Mouse (Mus musculus) layer of hippocampus, adult 2 months (tissue): ENCODE data around the gene Cd6. TPM values are rescaled to one million over a fixed set of nuclear protein-coding genes. Genes with fewer than 3 reads are reported as not detected.

ENCODE experiments used
- DNase-seq, 2 experiments: peaks; one replicate each; pipeline ENCODE4 v3.0.0; 2022; ENCODE audit warnings: low spot score in 2 of 2
- H3K27ac ChIP-seq: fragments of 200-600 bp; 2 replicates; pipeline ENCODE4 v1.8.1; 2022
- H3K4me3 ChIP-seq: fragments of 200-600 bp; 2 replicates; pipeline ENCODE4 v1.8.1; 2022; ENCODE audit warnings: mild to moderate bottlenecking
- CTCF ChIP-seq: fragments of 200-600 bp; conservative IDR thresholded peaks from 2 replicates; pipeline ENCODE4 v1.8.1; 2022; ENCODE audit warnings: antibody characterized with exemption, mild to moderate bottlenecking, moderate library complexity
- total RNA-seq, 2 experiments: library from RNA; stranded (reverse); gene quantifications; 2 replicates each; pipeline ENCODE4 v1.2.3; 2021

Cd6 gene
- total RNA-seq, 2 experiments from 2014 or later: 0.32 TPM; not detected in 1

DNA sequence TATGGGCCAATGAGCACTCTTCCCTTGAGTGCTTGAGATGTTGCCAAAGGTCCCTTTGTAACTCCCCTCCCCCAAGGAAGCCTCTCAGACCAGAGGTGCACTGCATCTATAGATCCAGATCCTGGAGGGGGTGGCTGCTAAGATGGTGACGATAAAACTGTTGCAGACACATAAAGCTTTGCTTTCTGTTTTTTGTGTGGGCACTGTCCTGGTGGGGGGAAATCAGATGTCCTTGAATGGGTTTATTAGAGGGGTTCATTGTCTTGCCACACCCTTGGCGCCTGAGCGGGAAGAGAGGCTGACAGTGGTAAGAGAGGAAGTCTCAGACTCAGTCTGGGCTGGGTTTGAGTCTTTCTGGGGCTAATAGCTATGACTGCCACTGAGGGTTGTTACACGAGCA is 46.7 kb downstream of the Cd6 start:
- no peak for DNase-seq
- Histone ChIP-seq H3K4me3 (no peak overlapping the region), H3K27ac (no peak overlapping the region)
- no peak for TF ChIP-seq CTCF

DNA sequence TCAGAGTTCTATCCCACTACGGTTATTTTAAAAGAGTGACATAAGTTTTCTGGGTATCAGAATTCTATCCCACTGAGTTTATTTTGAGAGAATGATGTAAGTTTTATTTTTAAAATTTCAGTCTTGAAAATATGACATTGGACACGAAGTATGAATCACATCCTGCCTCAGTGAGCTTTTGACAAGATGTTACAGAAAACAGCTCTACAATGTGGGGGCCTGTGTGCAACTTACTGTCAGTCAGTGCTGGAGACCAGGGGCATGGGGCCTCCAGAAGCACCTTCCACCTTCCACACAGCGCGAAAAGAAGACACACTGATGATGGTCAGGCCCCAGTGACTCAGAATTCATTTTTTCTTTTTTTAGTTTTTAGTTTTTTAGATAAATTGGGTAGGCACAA is 48.2 kb downstream of the Cd6 start:
- no peak overlapping the region for H3K4me3 ChIP-seq
- peak overlapping the region; percentile 70 for H3K27ac ChIP-seq
- no peak for TF ChIP-seq CTCF
- DNase-seq: no peak

DNA sequence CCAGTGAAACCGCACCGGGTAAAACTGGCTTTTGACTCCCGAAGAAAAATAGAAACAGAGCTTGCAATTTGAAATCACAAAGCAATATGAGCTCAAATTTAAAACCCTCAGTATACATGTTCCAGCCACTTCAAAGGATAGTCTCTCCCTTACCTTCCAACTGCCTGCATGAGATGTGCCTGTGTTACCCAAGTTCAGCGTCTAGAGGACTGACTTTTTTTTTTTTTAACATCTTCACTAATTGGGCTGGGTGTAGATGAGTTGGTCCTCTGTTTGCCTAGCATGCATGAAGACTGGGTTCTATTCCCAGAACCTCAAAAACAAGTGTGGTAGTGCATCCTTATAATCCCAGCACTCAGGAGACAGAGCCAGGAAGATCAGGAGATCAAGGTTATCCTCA is 53.0 kb downstream of the Cd6 start:
- TF ChIP-seq CTCF: no peak
- H3K4me3 ChIP-seq: no peak overlapping the region
- DNase-seq: no peak

DNA sequence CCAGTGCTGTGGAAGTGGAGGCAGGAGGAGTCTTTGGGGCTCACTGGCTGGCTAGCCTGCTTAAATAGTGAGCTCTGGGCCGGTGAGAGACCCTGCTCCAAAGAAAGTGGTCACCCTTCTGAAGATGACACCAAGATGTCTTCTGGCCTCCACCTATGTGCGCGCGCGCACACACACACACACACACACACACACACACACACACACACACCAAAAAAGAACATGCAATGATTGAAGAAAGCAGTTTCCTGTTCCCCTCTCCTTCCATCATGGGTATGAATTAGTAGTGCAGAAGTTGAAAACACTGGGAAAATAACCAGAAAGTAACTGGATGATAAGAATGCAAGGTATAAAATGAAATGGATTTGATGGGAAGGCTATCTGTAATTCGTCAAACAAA is 55.7 kb downstream of the Cd6 start:
- no peak overlapping the region for H3K4me3 ChIP-seq
- DNase-seq: no peak
- H3K27ac ChIP-seq: peak overlapping the region; percentile 70; the same call in 1 of the 2 replicates
- no peak for TF ChIP-seq CTCF

More for the DNA sequence above, 53.0 kb downstream of the Cd6 start:
- H3K27ac ChIP-seq: no peak overlapping the region

DNA sequence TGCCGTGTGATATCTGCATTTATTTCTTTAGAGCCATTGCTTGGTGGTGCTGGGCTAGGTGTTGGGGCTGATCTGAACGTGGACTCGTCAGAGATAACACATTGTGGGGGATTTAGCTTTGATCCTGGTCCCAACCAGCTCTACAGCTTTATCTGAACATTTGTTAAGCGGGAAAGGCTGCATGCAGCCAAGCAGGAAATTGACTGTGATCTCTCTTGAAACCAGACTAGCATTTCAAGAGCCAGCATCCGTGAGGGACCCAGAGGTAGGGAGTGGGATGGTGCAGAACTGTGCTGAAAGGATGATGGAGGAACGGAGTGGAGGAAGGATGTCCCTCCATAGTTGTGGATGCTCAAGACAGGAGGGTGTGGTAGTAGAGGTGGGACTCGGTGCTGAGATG is 56.5 kb downstream of the Cd6 start:
- Histone ChIP-seq H3K27ac (peak overlapping the region; percentile 70), H3K4me3 (no peak overlapping the region; the same call in 1 of the 2 replicates)
- no peak for TF ChIP-seq CTCF
- no peak for DNase-seq

DNA sequence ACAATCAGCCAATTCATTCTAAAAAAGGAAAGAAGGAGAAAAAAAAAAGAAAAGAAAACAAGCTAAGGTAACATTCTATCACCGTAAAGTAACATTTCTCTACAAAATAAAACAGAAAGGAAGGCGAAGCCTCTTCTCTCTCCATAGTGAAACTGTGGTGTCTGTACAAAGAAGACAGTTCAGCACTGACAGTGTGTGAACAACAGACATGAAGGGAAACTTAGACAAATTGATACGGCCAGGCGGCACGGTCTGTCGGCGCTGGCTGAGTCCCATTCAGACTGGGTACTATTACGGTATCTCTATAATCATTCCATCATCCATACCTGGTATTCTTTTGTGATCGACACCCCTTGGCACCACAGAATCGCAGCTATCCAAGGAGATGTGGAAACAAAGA is 57.0 kb downstream of the Cd6 start:
- peak overlapping the region; percentile 6; the same call in 1 of the 2 replicates for H3K4me3 ChIP-seq
- TF ChIP-seq CTCF: no peak
- peak overlapping the region; percentile 70 for H3K27ac ChIP-seq

DNA sequence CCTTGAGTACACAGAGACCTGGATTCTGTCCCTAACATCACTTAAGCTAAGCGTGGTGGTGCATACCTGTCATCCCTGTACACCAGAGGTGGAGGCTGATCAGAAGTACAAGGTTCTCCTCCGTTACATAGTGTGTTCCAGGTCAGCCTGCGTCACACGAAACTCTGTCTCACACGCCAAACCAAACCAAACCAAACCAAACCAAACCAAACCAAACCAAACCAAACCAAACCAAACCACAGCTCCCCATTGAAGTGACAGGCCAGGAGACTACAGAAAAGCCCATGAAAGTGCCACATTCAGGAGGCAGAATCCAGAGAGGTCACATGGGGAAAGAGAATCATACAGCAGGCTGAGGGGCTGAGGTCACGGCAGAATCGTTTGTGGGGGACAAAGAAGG is 57.9 kb downstream of the Cd6 start:
- Histone ChIP-seq H3K4me3 (no peak overlapping the region), H3K27ac (no peak overlapping the region)
- DNase-seq: no peak
- TF ChIP-seq CTCF: no peak

More for the DNA sequence above, 57.0 kb downstream of the Cd6 start:
- no peak for DNase-seq

DNA sequence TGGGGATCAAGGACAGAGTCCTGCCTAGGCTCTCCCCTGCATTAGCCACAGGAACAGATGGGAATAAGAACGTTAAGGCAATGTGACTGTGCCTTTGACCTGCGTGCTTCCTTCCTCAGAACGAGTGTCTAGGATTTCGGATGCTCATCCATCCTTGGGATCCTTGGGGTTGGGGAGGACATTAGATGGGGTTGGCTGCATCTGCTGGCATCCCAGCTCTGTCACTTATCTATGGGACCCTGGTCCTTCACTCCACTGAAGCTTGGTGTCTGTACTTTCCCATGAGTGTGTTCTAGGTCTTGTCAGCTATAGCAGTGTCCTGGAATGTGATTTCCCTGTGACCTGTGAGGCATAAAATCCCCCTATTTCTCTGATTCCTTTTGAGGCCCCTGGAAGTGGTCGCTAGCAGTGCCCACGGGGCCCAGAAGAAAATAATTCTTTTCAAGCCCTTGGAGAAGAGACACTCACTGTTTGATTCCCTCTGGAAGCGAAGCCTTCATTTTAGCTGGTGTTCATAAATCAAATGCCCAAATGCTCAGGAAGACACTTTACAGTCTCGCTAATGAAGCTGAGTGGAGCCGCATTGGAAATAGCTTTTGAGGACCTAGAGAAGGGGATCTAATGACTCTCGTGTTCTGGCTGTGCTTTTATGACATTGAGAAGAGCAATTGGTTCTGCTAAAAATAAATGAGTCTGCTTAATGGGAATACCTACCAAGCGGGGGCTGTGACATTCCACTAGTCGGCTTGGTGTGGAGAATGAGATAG is 60.2 kb downstream of the Cd6 start:
- DNase-seq: no peak
- peak overlapping the region; percentile 87 for H3K27ac ChIP-seq
- H3K4me3 ChIP-seq: no peak overlapping the region
- TF ChIP-seq CTCF: 0 out of 2 replicates have a peak, but pooled peaks have one; percentile 8

DNA sequence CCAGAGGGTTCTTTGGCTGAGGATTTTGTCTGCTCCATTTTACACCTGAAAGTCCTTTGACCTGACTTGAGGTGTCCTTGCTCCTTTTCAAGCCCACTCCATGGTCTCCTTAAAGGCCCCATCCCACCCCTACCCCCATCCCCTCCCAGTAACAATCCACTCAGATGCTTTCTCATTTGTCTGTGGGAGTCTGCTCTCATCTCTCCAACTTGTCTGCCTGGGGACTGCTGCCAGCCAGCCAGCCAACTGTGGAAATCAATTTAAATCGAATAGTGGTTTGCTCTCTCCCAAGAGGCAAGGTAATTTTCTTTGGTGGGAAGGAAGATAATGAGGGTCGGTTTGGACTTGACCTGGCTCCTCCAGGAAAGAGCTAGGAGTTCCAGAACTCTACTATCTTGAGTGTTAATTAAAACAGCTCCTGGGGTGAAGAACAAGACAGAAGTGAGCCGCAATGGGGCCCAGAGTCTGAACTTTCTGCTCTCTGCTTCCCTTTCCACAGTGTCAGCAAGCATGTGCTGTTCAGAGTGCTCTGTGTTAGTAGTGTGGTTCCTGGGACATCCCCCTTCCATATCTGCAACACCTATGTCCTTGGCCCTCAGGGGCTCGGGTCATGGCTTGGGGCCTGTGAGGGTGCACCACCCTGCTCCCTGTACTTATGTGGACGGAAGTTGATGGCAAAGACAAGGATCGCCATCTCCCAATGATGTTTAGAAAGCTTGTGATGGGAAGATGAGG is 61.0 kb downstream of the Cd6 start:
- DNase-seq: peak in 1 of 2 experiments; percentile 38
- TF ChIP-seq CTCF: no peak
- no peak overlapping the region for H3K4me3 ChIP-seq
- peak overlapping the region; percentile 87 for H3K27ac ChIP-seq

DNA sequence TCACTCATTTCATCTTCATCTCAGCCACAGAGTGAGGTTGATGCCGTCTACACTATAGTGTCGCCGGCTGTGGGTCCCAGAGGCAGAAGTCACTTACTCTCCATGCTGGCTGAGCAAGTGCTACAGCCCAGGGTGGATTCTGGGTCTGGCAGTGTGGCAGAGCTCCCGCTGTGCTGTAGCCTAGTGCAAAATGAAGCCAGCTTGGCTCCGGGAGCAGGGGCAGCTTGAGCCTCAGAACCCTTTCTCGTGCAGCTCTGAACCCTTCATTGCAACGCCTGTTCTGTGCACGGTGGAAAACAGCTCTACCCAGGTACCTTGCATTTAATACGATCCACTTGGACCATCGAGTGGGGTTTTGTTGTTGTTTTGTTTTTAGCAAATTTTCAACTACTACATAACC is 62.2 kb downstream of the Cd6 start:
- no peak for DNase-seq
- Histone ChIP-seq H3K27ac (peak overlapping the region; percentile 78), H3K4me3 (no peak overlapping the region)
- no peak for TF ChIP-seq CTCF

DNA sequence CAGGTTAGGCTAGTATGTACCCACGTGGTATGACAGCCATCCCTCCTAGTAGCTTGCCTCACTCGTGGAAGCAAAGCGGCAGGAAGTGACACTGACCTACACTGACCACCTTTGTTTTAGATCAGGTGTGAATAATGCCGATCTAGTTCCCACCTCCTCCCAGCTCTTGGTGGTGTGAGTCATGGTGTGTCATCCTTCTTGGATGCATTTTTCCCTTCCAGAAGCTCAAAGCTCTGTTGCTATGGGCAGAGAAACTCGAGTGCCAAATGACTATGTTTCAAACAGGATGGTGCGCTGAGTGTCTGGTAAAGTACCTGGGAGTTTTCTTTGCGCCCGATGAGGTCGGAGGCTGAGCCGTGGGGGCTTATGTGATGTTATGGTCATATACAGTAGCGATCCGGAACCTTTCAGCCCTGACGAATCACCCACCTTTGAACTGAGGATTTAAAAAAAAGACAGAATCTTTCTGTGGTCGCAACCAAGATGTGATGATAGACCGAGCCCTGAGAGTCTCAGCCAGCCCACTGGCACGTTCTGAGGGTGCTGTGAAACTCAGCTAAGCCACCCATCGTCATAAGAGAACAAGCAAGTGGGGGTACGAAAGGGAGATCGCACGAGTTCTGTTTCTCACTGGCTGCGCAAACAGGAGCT is 66.4 kb downstream of the Cd6 start:
- DNase-seq: peak in 1 of 2 experiments; percentile 58

DNA sequence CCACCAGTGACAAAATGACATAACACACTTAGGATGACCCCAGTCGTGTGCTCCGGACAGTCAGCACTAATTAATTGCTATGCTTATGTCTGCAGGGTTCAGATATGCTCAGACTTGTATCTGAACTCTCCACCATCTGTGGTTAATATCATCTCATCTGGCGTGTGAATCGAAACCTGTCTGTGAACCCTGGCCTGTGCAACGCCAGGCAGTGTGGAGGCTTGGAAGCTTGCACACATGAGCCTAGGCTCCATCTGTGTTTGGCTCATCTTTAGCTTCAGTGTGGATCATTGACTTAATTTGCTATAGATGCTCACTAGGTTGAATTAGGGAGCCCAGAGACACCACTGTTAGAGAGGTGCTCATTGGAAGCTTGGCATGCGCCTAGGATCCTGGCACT is 67.4 kb downstream of the Cd6 start:
- Histone ChIP-seq H3K4me3 (no peak overlapping the region), H3K27ac (no peak overlapping the region)
- TF ChIP-seq CTCF: no peak
- no peak for DNase-seq

More for the DNA sequence above, 66.4 kb downstream of the Cd6 start:
- Histone ChIP-seq H3K27ac (peak overlapping the region; percentile 75), H3K4me3 (no peak overlapping the region)
- TF ChIP-seq CTCF: no peak

DNA sequence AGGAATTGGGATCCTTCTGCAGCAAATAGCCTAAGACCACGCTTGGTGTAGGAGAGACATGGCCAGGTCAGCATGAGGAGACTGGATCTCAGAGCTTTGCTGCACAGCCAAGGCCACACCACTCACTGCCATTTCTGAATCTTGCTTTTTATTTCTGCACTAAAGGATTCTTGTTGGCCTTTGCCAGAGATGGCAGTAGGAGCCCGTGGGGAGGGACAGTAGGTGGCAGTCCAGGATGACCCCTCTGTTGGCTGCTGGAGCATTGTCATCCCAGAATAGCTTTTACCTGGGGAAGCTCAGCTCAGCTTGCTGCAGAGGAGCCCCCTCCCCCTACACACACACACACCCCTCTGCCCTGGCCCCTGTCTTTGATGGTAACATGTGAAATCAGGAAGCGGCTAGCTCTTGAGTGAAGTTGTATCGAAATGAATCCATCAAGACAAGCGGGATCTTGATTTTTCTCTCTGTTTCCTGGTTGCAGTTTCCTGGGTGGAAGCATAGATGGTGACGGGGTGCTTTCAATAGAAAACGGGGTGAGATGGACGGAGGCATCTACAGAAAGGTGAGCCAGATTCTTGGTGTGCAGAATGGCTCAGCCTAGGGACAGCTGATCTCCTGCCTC is 68.0 kb downstream of the Cd6 start:
- H3K27ac ChIP-seq: no peak overlapping the region
- no peak overlapping the region for H3K4me3 ChIP-seq
- DNase-seq: no peak
- no peak for TF ChIP-seq CTCF
